In genomic region chr15:102518859-102519201, GRCm38 (mm10) we compare ENCODE assay signal across 9 mouse cellular contexts. TPM values are rescaled to one million over a fixed set of nuclear protein-coding genes. Genes with fewer than 3 reads are reported as not detected.
DNase-seq lines count a peak whose midpoint lies in the region; ATAC-seq and TF ChIP-seq lines count a peak whose summit lies in the region.
"Had no signal": no experiment of that assay in that cellular context is flagged by ENCODE, and none has a peak within 500 bp of the region (broad histone marks: within the 10 kb centered on the region; RNA-seq: fewer than 3 reads in every experiment).

No protein-coding gene starts in this region.

- peak overlapping the region; percentile 95 for H3K4me2 ChIP-seq in embryonic facial prominence, embryonic 15.5 days (replicated peaks)
- peak overlapping the region; percentile 79 for H3K4me2 ChIP-seq in intestine, postnatal 0 days (replicated peaks; ENCODE audit: low read depth)
- H3K4me2 ChIP-seq in neural tube, embryonic 13.5 days: peak overlapping the region; percentile 69

- H3K27ac ChIP-seq in embryonic facial prominence, embryonic 15.5 days (replicated peaks): peak overlapping the region; percentile 100
- H3K27ac ChIP-seq in intestine, postnatal 0 days (ENCODE audit: low read depth, low read length): peak overlapping the region; percentile 98
- peak overlapping the region; percentile 99 for H3K27ac ChIP-seq in neural tube, embryonic 13.5 days (replicated peaks)

- DNase-seq in lung, adult 2 months: no peak
- DNase-seq in lung, postnatal 36 days: no peak
- no peak for DNase-seq in thymus, postnatal 4 days
- no peak for DNase-seq in kidney, postnatal 14 days
- DNase-seq in cerebellum, postnatal 4 days (ENCODE audit: low spot score in 2 of 2): no peak

- 4% methylated on average over 9 of the region's 9 CpGs for WGBS in lung, adult 2 months
- 16% methylated on average over 9 of the region's 9 CpGs for WGBS in embryonic facial prominence, embryonic 15.5 days
- 10% methylated on average over 9 of the region's 9 CpGs for WGBS in intestine, postnatal 0 days
- WGBS in neural tube, embryonic 13.5 days: 13% methylated on average over 9 of the region's 9 CpGs

- TF ChIP-seq POLR2A in lung, adult 2 months (IDR thresholded peaks at IDR 0.05; ENCODE audit: borderline replicate concordance, extremely low read depth, low read depth, low read length): no peak

- H3K9me3 ChIP-seq in embryonic facial prominence, embryonic 15.5 days (replicated peaks): no peaks in the 10 kb centered on the region
- no peaks in the 10 kb centered on the region for H3K9me3 ChIP-seq in intestine, postnatal 0 days (ENCODE audit: control insufficient read depth)
- no peaks in the 10 kb centered on the region for H3K9me3 ChIP-seq in neural tube, embryonic 13.5 days

- peaks cover 27% of the 10 kb centered on the region for H3K36me3 ChIP-seq in embryonic facial prominence, embryonic 15.5 days
- peaks cover 18% of the 10 kb centered on the region for H3K36me3 ChIP-seq in intestine, postnatal 0 days (ENCODE audit: control insufficient read depth, insufficient read depth)
- peaks cover 28% of the 10 kb centered on the region for H3K36me3 ChIP-seq in neural tube, embryonic 13.5 days

- ATAC-seq in embryonic facial prominence, embryonic 15.5 days (ENCODE audit: insufficient number of reproducible peaks, low FRiP score, low TSS enrichment, low read depth): no peak
- no peak for ATAC-seq in intestine, postnatal 0 days
- no peak; the same call in 1 of the 2 replicates for ATAC-seq in neural tube, embryonic 13.5 days (ENCODE audit: low read depth)

- no peak for TF ChIP-seq CTCF in lung, adult 2 months (IDR thresholded peaks at IDR 0.05; ENCODE audit: insufficient read depth, low read length)
- TF ChIP-seq CTCF in intestine, postnatal 0 days (IDR thresholded peaks at IDR 0.05; ENCODE audit: low read depth): no peak

- H3K4me1 ChIP-seq in lung, adult 2 months (ENCODE audit: control insufficient read depth, insufficient read depth, low read length): peaks cover 8% of the 10 kb centered on the region
- H3K4me1 ChIP-seq in embryonic facial prominence, embryonic 15.5 days: peaks cover 40% of the 10 kb centered on the region
- H3K4me1 ChIP-seq in intestine, postnatal 0 days (replicated peaks; ENCODE audit: control insufficient read depth, insufficient read depth, low read length): no peaks in the 10 kb centered on the region
- H3K4me1 ChIP-seq in neural tube, embryonic 13.5 days (replicated peaks): peaks cover 49% of the 10 kb centered on the region

- peak overlapping the region; percentile 70 for H3K9ac ChIP-seq in embryonic facial prominence, embryonic 15.5 days
- peak overlapping the region; percentile 74 for H3K9ac ChIP-seq in intestine, postnatal 0 days (ENCODE audit: low read depth, low read length)
- peak overlapping the region; percentile 87 for H3K9ac ChIP-seq in neural tube, embryonic 13.5 days

- H3K4me3 ChIP-seq in lung, adult 2 months (replicated peaks; ENCODE audit: extremely low read depth, low read depth, low read length): peak overlapping the region; percentile 86
- H3K4me3 ChIP-seq in embryonic facial prominence, embryonic 15.5 days (replicated peaks): peak overlapping the region; percentile 63
- peak overlapping the region; percentile 65 for H3K4me3 ChIP-seq in intestine, postnatal 0 days (ENCODE audit: low read depth, low read length)
- H3K4me3 ChIP-seq in neural tube, embryonic 13.5 days: peak overlapping the region; percentile 71

- H3K27me3 ChIP-seq in embryonic facial prominence, embryonic 15.5 days: no peaks in the 10 kb centered on the region
- H3K27me3 ChIP-seq in intestine, postnatal 0 days (replicated peaks; ENCODE audit: control insufficient read depth, insufficient read depth, low read length): no peaks in the 10 kb centered on the region
- H3K27me3 ChIP-seq in neural tube, embryonic 13.5 days: no peaks in the 10 kb centered on the region

RNA-seq across cellular contexts. Expression of gene Tarbp2, which starts 0.8 kb away (rescaled TPM):
- 51.7 and 61.1 TPM in 2 replicates for polyA plus RNA-seq in lung, adult 2 months (2012; rRNA removed)
- 83.9 and 94.7 TPM in 2 replicates for polyA plus RNA-seq in embryonic facial prominence, embryonic 15.5 days (2015; fragmentation: Nextera tagmentation; extraction: Ambion mirVana)
- 50.2 and 50.4 TPM in 2 replicates for polyA plus RNA-seq in intestine, postnatal 0 days (2015; fragmentation: Nextera tagmentation; extraction: Ambion mirVana)
- polyA plus RNA-seq in neural tube, embryonic 13.5 days (2015; fragmentation: Nextera tagmentation; extraction: Ambion mirVana): 82.6 and 88.0 TPM in 2 replicates

RNA-seq across cellular contexts. Expression of gene Map3k12, which starts 2.0 kb away (rescaled TPM):
- polyA plus RNA-seq in lung, adult 2 months (2012; rRNA removed): 9.9 and 13.1 TPM in 2 replicates
- 19.8 and 21.3 TPM in 2 replicates for polyA plus RNA-seq in embryonic facial prominence, embryonic 15.5 days (2015; fragmentation: Nextera tagmentation; extraction: Ambion mirVana)
- polyA plus RNA-seq in intestine, postnatal 0 days (2015; fragmentation: Nextera tagmentation; extraction: Ambion mirVana): 3.1 and 3.5 TPM in 2 replicates
- polyA plus RNA-seq in neural tube, embryonic 13.5 days (2015; fragmentation: Nextera tagmentation; extraction: Ambion mirVana): 45.8 and 50.6 TPM in 2 replicates

RNA-seq across cellular contexts. Expression of gene Npff, which starts 5.9 kb away (rescaled TPM):
- 8.8 and 11.0 TPM in 2 replicates for polyA plus RNA-seq in lung, adult 2 months (2012; rRNA removed)
- polyA plus RNA-seq in embryonic facial prominence, embryonic 15.5 days (2015; fragmentation: Nextera tagmentation; extraction: Ambion mirVana): 3.8 and 3.9 TPM in 2 replicates
- polyA plus RNA-seq in intestine, postnatal 0 days (2015; fragmentation: Nextera tagmentation; extraction: Ambion mirVana): 1.1 TPM in 2 replicates
- 7.3 and 13.3 TPM in 2 replicates for polyA plus RNA-seq in neural tube, embryonic 13.5 days (2015; fragmentation: Nextera tagmentation; extraction: Ambion mirVana)

RNA-seq across cellular contexts. Expression of gene Gm10337, which starts 15.3 kb away (rescaled TPM):
- not detected in 2 replicates for polyA plus RNA-seq in lung, adult 2 months (2012; rRNA removed)
- polyA plus RNA-seq in embryonic facial prominence, embryonic 15.5 days (2015; fragmentation: Nextera tagmentation; extraction: Ambion mirVana): 5.1 TPM in 1 of 2 replicates, not detected in the other
- 3.5 TPM in 1 of 2 replicates, not detected in the other for polyA plus RNA-seq in intestine, postnatal 0 days (2015; fragmentation: Nextera tagmentation; extraction: Ambion mirVana)
- 8.7 and 16.2 TPM in 2 replicates for polyA plus RNA-seq in neural tube, embryonic 13.5 days (2015; fragmentation: Nextera tagmentation; extraction: Ambion mirVana)
- polyA plus RNA-seq: gonadal fat pad, adult 2 months had no signal

RNA-seq across cellular contexts. Expression of gene Pcbp2, which starts 48.5 kb away (rescaled TPM):
- polyA plus RNA-seq in lung, adult 2 months (2012; rRNA removed): 378 and 395 TPM in 2 replicates
- 223 and 231 TPM in 2 replicates for polyA plus RNA-seq in embryonic facial prominence, embryonic 15.5 days (2015; fragmentation: Nextera tagmentation; extraction: Ambion mirVana)
- polyA plus RNA-seq in intestine, postnatal 0 days (2015; fragmentation: Nextera tagmentation; extraction: Ambion mirVana): 109 and 115 TPM in 2 replicates
- 137 and 142 TPM in 2 replicates for polyA plus RNA-seq in neural tube, embryonic 13.5 days (2015; fragmentation: Nextera tagmentation; extraction: Ambion mirVana)
